In the genomic region with DNA sequence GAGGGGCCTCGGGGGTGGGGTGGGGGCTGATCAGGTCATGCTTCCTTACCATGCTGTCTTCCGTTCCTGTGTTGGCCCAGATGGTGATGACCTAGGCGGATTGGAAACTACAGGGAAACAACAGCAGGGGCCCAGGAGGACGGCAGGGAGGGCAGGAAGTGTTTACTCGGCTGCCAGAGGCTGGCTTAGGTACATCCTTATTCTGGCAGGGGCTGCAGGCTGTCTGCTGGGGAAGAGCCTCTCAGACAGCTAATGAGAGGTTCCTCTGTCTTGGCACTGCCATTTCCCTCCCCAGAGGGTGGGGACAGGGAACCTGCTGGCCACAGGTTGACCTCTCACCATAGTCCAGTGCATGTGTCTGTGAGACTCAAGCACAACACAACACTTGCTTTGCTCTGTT, we compare ENCODE assay signal across 8 mouse cellular contexts.
DNase-seq lines count a peak whose midpoint lies in the region; ATAC-seq lines count a peak whose summit lies in the region.
"Had no signal": no experiment of that assay in that cellular context is flagged by ENCODE, and none has a peak within 500 bp of the region (broad histone marks: within the 10 kb centered on the region; RNA-seq: fewer than 3 reads in every experiment).

No protein-coding gene starts in this region.

- WGBS in heart, embryonic 13.5 days: 31% methylated on average over 5 of the region's 5 CpGs

- peaks cover 74% of the 10 kb centered on the region for H3K4me1 ChIP-seq in heart, embryonic 13.5 days

- DNase-seq in heart, postnatal 4 days: no peak
- DNase-seq in cerebellum, postnatal 10 days: peak; percentile 63 to 73
- peak; percentile 47 for DNase-seq in lung, postnatal 36 days
- DNase-seq in urinary bladder, postnatal 14 days (ENCODE audit: low spot score): no peak
- no peak for DNase-seq in adipocyte (ENCODE audit: low spot score)

- no peak overlapping the region for H3K4me2 ChIP-seq in heart, embryonic 13.5 days
- H3K4me2 ChIP-seq: forebrain, embryonic 15.5 days had no signal

- no peaks in the 10 kb centered on the region for H3K9me3 ChIP-seq in heart, embryonic 13.5 days
- H3K9me3 ChIP-seq: forebrain, embryonic 15.5 days had no signal

- no peak for ATAC-seq in heart, embryonic 13.5 days (ENCODE audit: extremely low read depth, insufficient number of reproducible peaks, low FRiP score, low TSS enrichment)
- peak; percentile 43 to 46; a peak in 2 of 4 replicates for ATAC-seq in hematopoietic stem cell, adult 5-6 weeks (replicated peaks in 1 of 2; ENCODE audit: insufficient read depth in 1 of 2, low FRiP score in 2 of 2, low TSS enrichment in 1 of 2, low read depth in 1 of 2, poor library complexity in 2 of 2, severe bottlenecking in 2 of 2)
- ATAC-seq: forebrain, embryonic 15.5 days had no signal

- no peaks in the 10 kb centered on the region for H3K36me3 ChIP-seq in heart, embryonic 13.5 days
- H3K36me3 ChIP-seq: forebrain, embryonic 15.5 days had no signal

- no peak overlapping the region for H3K9ac ChIP-seq in heart, embryonic 13.5 days
- H3K9ac ChIP-seq: forebrain, embryonic 15.5 days had no signal

- H3K27ac ChIP-seq in heart, embryonic 13.5 days (replicated peaks): 0 out of 2 replicates have a peak overlapping the region, but pooled peaks have one; percentile 24
- H3K27ac ChIP-seq: forebrain, embryonic 15.5 days had no signal

- H3K4me3 ChIP-seq in heart, embryonic 13.5 days: no peak overlapping the region
- H3K4me3 ChIP-seq: forebrain, embryonic 15.5 days had no signal

- no peaks in the 10 kb centered on the region for H3K27me3 ChIP-seq in heart, embryonic 13.5 days (replicated peaks)
- H3K27me3 ChIP-seq: forebrain, embryonic 15.5 days had no signal

Comparison
In these comparisons a context has a peak if more than half of its experiments do, and no peak if none do; other contexts are left out.
1. DNase-seq: peak in cerebellum, postnatal 10 days (2 of 2) and lung, postnatal 36 days (single experiment); none in heart, postnatal 4 days (single experiment), urinary bladder, postnatal 14 days (single experiment) and adipocyte (single experiment).